Mouse (Mus musculus) spleen, adult 2 months (tissue): Measurements from ENCODE around the gene Gm49661. TPM values are rescaled to one million over a fixed set of nuclear protein-coding genes. Genes with fewer than 3 reads are reported as not detected.

ENCODE experiments used
- DNase-seq, 2 experiments: peaks; one replicate each; pipeline versions ENCODE4 v3.0.0 to v3.0.0-alpha.2; 2012 to 2021; ENCODE audit warnings: low spot score in 2 of 2, low read depth in 1 of 2
- H3K27ac ChIP-seq: fragments of 200-500 bp; 2 replicates; pipeline ENCODE4 v1.5.1; 2012; ENCODE audit warnings: low read length, inconsistent platforms; ENCODE audit not compliant: insufficient read depth
- H3K27me3 ChIP-seq: fragments of 200-500 bp; 2 replicates; pipeline ENCODE4 v1.6.1; 2012; ENCODE audit warnings: mild to moderate bottlenecking, moderate library complexity, low read length, inconsistent platforms; ENCODE audit not compliant: control insufficient read depth, insufficient read depth
- H3K36me3 ChIP-seq: fragments of 200-500 bp; 2 replicates; pipeline ENCODE4 v1.6.1; 2012; ENCODE audit warnings: mild to moderate bottlenecking, low read length, inconsistent platforms; ENCODE audit not compliant: control insufficient read depth, insufficient read depth
- H3K4me1 ChIP-seq: fragments of 200-500 bp; 2 replicates; pipeline ENCODE4 v1.6.1; 2011; ENCODE audit warnings: inconsistent platforms; ENCODE audit not compliant: control insufficient read depth, insufficient read depth, insufficient read length
- H3K4me3 ChIP-seq: fragments of 200-500 bp; 2 replicates; pipeline ENCODE4 v1.5.1; 2011; ENCODE audit warnings: mild to moderate bottlenecking, inconsistent platforms; ENCODE audit not compliant: insufficient read depth, insufficient read length; ENCODE audit errors: extremely low read depth
- CTCF ChIP-seq: fragments of 200-500 bp; IDR thresholded peaks from 2 replicates; pipeline ENCODE4 v1.5.1; 2011; ENCODE audit warnings: mild to moderate bottlenecking, inconsistent platforms; ENCODE audit not compliant: insufficient read depth, insufficient read length, insufficient replicate concordance; ENCODE audit errors: extremely low read depth
- POLR2A ChIP-seq: fragments of 200-500 bp; IDR thresholded peaks from 2 replicates; pipeline ENCODE4 v1.6.1; 2011; ENCODE audit warnings: low read depth, low read length, inconsistent platforms
- WGBS: fragments of 180-500 bp; shearing (Covaris S2); methylation state at CpG from one replicate; pipeline ENCODE4 v1.1.7; 2018; 5-methylcytosine and 5-hydroxymethylcytosine counted together
- polyA plus RNA-seq: library from polyadenylated mRNA; depleted of rRNA; stranded (reverse); fragments of >200 nt; gene quantifications from 2 replicates; pipeline ENCODE4 v1.2.3, GENCODE M21; 2012

The Gm49661 gene
- polyA plus RNA-seq, 1 experiment, result not detected

- Histone ChIP-seq H3K4me3 (peak within 1 kb of the TSS; percentile 74), H3K27ac (peak within 1 kb of the TSS; percentile 96), H3K27me3 (no peaks in the 10 kb centered on the region), H3K4me1 (peaks cover 25% of the 10 kb centered on the region), H3K36me3 (no peaks in the 10 kb centered on the region)
- TF ChIP-seq CTCF (no peak), POLR2A (peak; percentile 100)
- peak; percentile 95 to 96 for DNase-seq
- under 1% methylated on average over 63 of the region's 63 CpGs for WGBS
Measured at GRCm38 (mm10) chr8:84978248-84978940, 9.2 kb upstream of the Gm49661 start, which contains the start of gene Junb. Gene Junb (minus strand): TSS chr8:84978718.

GRCm38 (mm10) chr8:84977435-84978247 is 8.4 kb upstream of the Gm49661 start:
- Histone ChIP-seq H3K4me1 (peaks cover 23% of the 10 kb centered on the region), H3K27me3 (no peaks in the 10 kb centered on the region), H3K36me3 (no peaks in the 10 kb centered on the region), H3K4me3 (peak overlapping the region; percentile 74), H3K27ac (peak overlapping the region; percentile 96)
- TF ChIP-seq POLR2A (no peak; the same call in 1 of the 2 replicates), CTCF (no peak)
- DNase-seq, result peak in 1 of 2 experiments; percentile 76
- under 1% methylated on average over 69 of the region's 70 CpGs for WGBS

DNA sequence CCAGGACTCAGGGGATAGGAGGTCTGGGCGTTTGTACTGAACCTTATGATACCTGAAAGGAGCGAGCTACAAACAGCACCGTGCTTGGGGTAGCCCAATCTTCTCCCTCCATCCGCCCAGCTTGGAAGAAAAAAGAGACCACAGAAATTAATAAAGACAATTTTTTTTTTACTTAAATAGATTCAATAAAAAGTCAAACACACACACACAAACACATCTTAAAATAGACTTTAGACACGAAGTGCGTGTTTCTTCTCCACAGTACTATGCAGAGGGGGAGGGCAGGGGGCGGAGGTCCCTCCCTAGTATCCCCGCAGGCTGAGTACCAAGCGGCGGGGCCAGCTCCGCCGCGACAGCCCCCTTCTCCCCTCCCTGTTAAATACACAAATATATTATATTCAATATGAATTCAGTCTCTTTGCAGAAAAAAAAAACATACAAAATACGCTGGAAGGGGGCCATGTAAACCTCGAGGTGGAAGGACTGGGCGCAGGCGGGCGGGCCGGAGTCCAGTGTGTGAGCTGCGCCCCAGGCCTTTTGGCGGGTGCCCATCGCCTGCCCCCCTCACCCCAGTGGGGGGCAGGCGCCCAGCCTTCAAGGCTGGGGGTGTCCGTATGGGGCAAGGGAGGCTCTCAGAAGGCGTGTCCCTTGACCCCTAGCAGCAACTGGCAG is 7.7 kb upstream of the Gm49661 start:
- Histone ChIP-seq H3K4me3 (peak overlapping the region; percentile 74), H3K27ac (peak overlapping the region; percentile 96), H3K27me3 (no peaks in the 10 kb centered on the region), H3K36me3 (no peaks in the 10 kb centered on the region), H3K4me1 (peaks cover 15% of the 10 kb centered on the region)
- DNase-seq, result no peak
- TF ChIP-seq CTCF (no peak), POLR2A (no peak; the same call in 1 of the 2 replicates)
- WGBS, result 2% methylated on average over 25 of the region's 25 CpGs

DNA sequence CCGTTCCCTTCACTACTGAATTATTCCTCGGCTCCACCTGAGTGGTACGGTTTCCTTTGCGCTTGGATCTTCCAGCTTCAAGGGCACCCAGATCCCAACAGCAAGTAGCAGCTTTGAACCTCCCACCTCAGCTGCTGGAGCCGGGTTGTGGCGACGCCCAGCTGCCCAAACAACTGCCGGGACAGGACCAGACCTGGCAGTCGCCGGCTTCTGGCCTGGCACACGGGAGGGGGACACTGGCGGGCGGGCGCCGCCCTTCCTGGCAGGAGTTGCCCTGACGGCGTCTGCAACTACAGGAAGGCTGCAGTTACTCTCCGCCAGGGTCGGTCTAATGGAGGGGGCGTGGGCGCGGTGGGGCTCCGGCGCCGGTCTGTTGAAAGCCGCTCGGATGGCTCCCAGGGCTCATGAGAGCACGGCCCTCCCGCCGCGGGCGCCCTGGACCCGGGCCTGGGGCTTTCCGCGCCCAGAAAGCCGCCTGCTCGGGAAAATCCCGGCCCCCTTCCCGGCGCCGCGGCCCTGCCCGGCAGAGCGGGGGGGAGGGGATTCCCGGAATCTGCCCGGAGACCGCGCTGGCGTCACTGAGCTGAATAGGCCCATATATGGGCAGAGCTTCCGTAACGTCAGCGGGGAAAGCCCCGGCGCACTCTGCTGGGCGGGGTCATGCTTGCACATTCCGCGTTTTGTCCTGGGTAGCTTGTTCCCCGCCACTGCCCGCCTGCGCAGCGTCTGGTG is 7.0 kb upstream of the Gm49661 start:
- TF ChIP-seq CTCF (no peak), POLR2A (peak; percentile 74; the same call in 1 of the 2 replicates)
- DNase-seq, result peak; percentile 88 to 93
- H3K36me3 ChIP-seq, result no peaks in the 10 kb centered on the region
- WGBS, result 1% methylated on average over 60 of the region's 61 CpGs
- H3K4me3 ChIP-seq, result peak overlapping the region; percentile 74
- peak overlapping the region; percentile 96 for H3K27ac ChIP-seq
- H3K4me1 ChIP-seq, result peaks cover 12% of the 10 kb centered on the region
- no peaks in the 10 kb centered on the region for H3K27me3 ChIP-seq

DNA sequence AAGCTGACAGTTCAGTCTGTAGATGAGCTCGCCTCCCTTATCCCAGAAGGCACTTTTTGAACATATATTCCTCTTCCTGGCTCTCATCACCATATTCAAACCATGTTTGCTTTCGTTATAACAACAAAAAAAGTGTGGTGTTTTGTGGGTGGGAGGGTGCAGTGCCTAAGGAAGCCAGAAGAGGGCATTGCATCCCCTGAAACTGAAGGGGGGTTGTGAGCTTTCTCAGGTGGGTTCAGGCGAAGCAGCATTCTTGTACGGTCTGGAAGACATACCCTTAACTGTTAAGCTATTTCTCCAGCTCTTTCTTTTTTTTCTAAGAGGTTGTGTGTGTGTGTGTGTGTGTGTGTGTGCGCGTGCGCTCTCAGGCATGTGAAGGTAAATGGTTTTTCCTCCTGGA is 6.2 kb upstream of the Gm49661 start:
- peak in 1 of 2 experiments; percentile 74 for DNase-seq
- H3K36me3 ChIP-seq, result no peaks in the 10 kb centered on the region
- H3K27me3 ChIP-seq, result no peaks in the 10 kb centered on the region
- no peak overlapping the region for H3K4me3 ChIP-seq
- peaks cover 5% of the 10 kb centered on the region; the same call in 1 of the 2 replicates for H3K4me1 ChIP-seq
- WGBS, result 37% methylated on average over 7 of the region's 7 CpGs
- TF ChIP-seq POLR2A (no peak), CTCF (peak; percentile 89; the same call in 1 of the 2 replicates)
- peak overlapping the region; percentile 87 for H3K27ac ChIP-seq
